In the genomic region with DNA sequence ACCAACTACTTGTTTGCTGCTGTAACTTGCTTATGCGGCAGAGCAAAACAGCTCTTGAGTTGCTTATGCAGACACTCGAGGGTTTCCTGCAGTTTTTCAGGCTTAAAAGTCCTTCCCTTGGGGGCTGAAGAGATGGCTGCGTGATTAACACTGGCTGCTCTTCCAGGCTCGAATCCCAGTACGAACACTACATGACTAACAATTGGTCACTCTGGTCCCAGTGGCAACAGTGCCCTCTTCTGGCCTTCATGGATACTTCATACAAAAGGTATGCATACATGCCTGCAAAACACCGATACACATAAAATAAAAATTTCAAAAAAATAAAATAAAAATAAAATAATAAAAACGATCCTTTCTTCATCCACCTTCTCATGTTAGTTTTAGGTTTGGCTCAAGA, we compare ENCODE assay signal across 8 mouse cellular contexts. TPM values are rescaled to one million over a fixed set of nuclear protein-coding genes. Genes with fewer than 3 reads are reported as not detected.
A peak's percentile ranks its signal among the peaks of the same experiment; 100 is the strongest.
DNase-seq lines count a peak whose midpoint lies in the region; ATAC-seq and TF ChIP-seq lines count a peak whose summit lies in the region.
"Had no signal": no experiment of that assay in that cellular context is flagged by ENCODE, and none has a peak within 500 bp of the region (broad histone marks: within the 10 kb centered on the region; RNA-seq: fewer than 3 reads in every experiment).

No protein-coding gene starts in this region.

- H3K9me3 ChIP-seq in kidney, postnatal 0 days (replicated peaks; ENCODE audit: low read length), result no peaks in the 10 kb centered on the region
- no peaks in the 10 kb centered on the region for H3K9me3 ChIP-seq in kidney, embryonic 15.5 days (replicated peaks)
- no peaks in the 10 kb centered on the region for H3K9me3 ChIP-seq in E14TG2a.4 (ENCODE audit: low read length)
- H3K9me3 ChIP-seq in hindbrain, postnatal 0 days (ENCODE audit: low read length), result no peaks in the 10 kb centered on the region

- 39% methylated on average over 7 of the region's 7 CpGs for WGBS in kidney, postnatal 0 days
- 42% methylated on average over 7 of the region's 7 CpGs for WGBS in kidney, embryonic 15.5 days
- 27% methylated on average over 7 of the region's 7 CpGs for WGBS in hindbrain, postnatal 0 days
- WGBS in thymus, adult 2 months, result 52% methylated on average over 7 of the region's 7 CpGs

- no peak overlapping the region for H3K9ac ChIP-seq in kidney, postnatal 0 days (ENCODE audit: low read depth, low read length)
- H3K9ac ChIP-seq in kidney, embryonic 15.5 days, result no peak overlapping the region
- H3K9ac ChIP-seq in hindbrain, postnatal 0 days (replicated peaks; ENCODE audit: low read length), result no peak overlapping the region

- H3K27me3 ChIP-seq in kidney, postnatal 0 days (ENCODE audit: insufficient read depth, low read length), result no peaks in the 10 kb centered on the region
- H3K27me3 ChIP-seq in kidney, embryonic 15.5 days, result no peaks in the 10 kb centered on the region
- no peaks in the 10 kb centered on the region for H3K27me3 ChIP-seq in E14TG2a.4 (ENCODE audit: insufficient read depth, low read length)
- no peaks in the 10 kb centered on the region for H3K27me3 ChIP-seq in hindbrain, postnatal 0 days (ENCODE audit: insufficient read depth, low read length)
- no peaks in the 10 kb centered on the region; the same call in 1 of the 2 replicates for H3K27me3 ChIP-seq in thymus, adult 2 months (ENCODE audit: control insufficient read depth, insufficient read depth, low read length)

- ATAC-seq in kidney, postnatal 0 days (replicated peaks; ENCODE audit: low FRiP score, low read depth), result no peak
- no peak for ATAC-seq in kidney, embryonic 15.5 days (replicated peaks; ENCODE audit: low FRiP score)
- no peak for ATAC-seq in hindbrain, postnatal 0 days

- no peak overlapping the region for H3K27ac ChIP-seq in kidney, postnatal 0 days
- no peak overlapping the region for H3K27ac ChIP-seq in kidney, embryonic 15.5 days
- H3K27ac ChIP-seq in hindbrain, postnatal 0 days, result no peak overlapping the region
- H3K27ac ChIP-seq in thymus, adult 2 months (ENCODE audit: control insufficient read depth, insufficient read depth, low read length), result no peak overlapping the region

- H3K4me2 ChIP-seq in kidney, postnatal 0 days (ENCODE audit: low read length), result no peak overlapping the region
- no peak overlapping the region for H3K4me2 ChIP-seq in kidney, embryonic 15.5 days
- H3K4me2 ChIP-seq in hindbrain, postnatal 0 days (ENCODE audit: low read depth, low read length), result no peak overlapping the region

- H3K4me3 ChIP-seq in kidney, postnatal 0 days (replicated peaks; ENCODE audit: low read depth, low read length), result no peak overlapping the region
- no peak overlapping the region for H3K4me3 ChIP-seq in kidney, embryonic 15.5 days (replicated peaks)
- H3K4me3 ChIP-seq in E14TG2a.4 (replicated peaks; ENCODE audit: low read length), result no peak overlapping the region
- no peak overlapping the region for H3K4me3 ChIP-seq in hindbrain, postnatal 0 days (ENCODE audit: low read length)
- H3K4me3 ChIP-seq in thymus, adult 2 months (ENCODE audit: control insufficient read depth, insufficient read depth, low read length), result no peak overlapping the region

- DNase-seq in kidney, postnatal 0 days (ENCODE audit: low spot score), result peak; percentile 64
- DNase-seq in NIH3T3 (ENCODE audit: low read depth), result peak; percentile 75
- peak; percentile 77 for DNase-seq in hindbrain, postnatal 0 days (ENCODE audit: low spot score)
- no peak for DNase-seq in T-cell, adult 2 months (ENCODE audit: low spot score)
- DNase-seq in thymus, adult 2 months, result no peak

- peak; percentile 68 for TF ChIP-seq CTCF in kidney, postnatal 0 days (IDR thresholded peaks at IDR 0.05; ENCODE audit: low read depth)
- peak; percentile 62 for TF ChIP-seq CTCF in E14TG2a.4 (conservative IDR thresholded peaks at IDR 0.05; ENCODE audit: low read length)
- TF ChIP-seq CTCF in hindbrain, postnatal 0 days (IDR thresholded peaks at IDR 0.05; ENCODE audit: low read depth), result peak; percentile 78
- no peak for TF ChIP-seq CTCF in thymus, adult 2 months (IDR thresholded peaks at IDR 0.05; ENCODE audit: borderline replicate concordance, control insufficient read depth, extremely low read depth, insufficient read depth, low read length, poor library complexity)

- H3K4me1 ChIP-seq in kidney, postnatal 0 days (replicated peaks; ENCODE audit: insufficient read depth, low read length), result peaks cover 10% of the 10 kb centered on the region; the same call in 1 of the 2 replicates
- H3K4me1 ChIP-seq in kidney, embryonic 15.5 days, result peaks cover 13% of the 10 kb centered on the region
- peaks cover 39% of the 10 kb centered on the region for H3K4me1 ChIP-seq in E14TG2a.4 (replicated peaks; ENCODE audit: low read depth, low read length)
- peaks cover 9% of the 10 kb centered on the region for H3K4me1 ChIP-seq in hindbrain, postnatal 0 days (ENCODE audit: insufficient read depth, low read length)
- H3K4me1 ChIP-seq in thymus, adult 2 months (replicated peaks; ENCODE audit: control insufficient read depth, insufficient read depth, low read length), result peaks cover 13% of the 10 kb centered on the region

- no peak for TF ChIP-seq POLR2A in thymus, adult 2 months (IDR thresholded peaks at IDR 0.05; ENCODE audit: control insufficient read depth, extremely low read depth, insufficient read depth, low read length, poor library complexity)

- no peaks in the 10 kb centered on the region for H3K36me3 ChIP-seq in kidney, postnatal 0 days (ENCODE audit: insufficient read depth, low read length)
- H3K36me3 ChIP-seq in kidney, embryonic 15.5 days, result no peaks in the 10 kb centered on the region
- peaks cover 2% of the 10 kb centered on the region for H3K36me3 ChIP-seq in E14TG2a.4 (ENCODE audit: insufficient read depth, low read length)
- H3K36me3 ChIP-seq in hindbrain, postnatal 0 days (ENCODE audit: insufficient read depth, low read length), result no peaks in the 10 kb centered on the region
- H3K36me3 ChIP-seq in thymus, adult 2 months (ENCODE audit: control insufficient read depth, insufficient read depth, low read length), result no peaks in the 10 kb centered on the region

RNA-seq across cellular contexts. Expression of a gene that starts 3.7 kb away (rescaled TPM):
- polyA plus RNA-seq in kidney, postnatal 0 days (2015; fragmentation: Nextera tagmentation; extraction: Ambion mirVana), result 57.9 and 59.6 TPM in 2 replicates
- polyA plus RNA-seq in kidney, embryonic 15.5 days (2015; fragmentation: Nextera tagmentation; extraction: Ambion mirVana), result 50.5 and 53.2 TPM in 2 replicates
- 52.6 and 67.9 TPM in 2 replicates for total RNA-seq in hindbrain, postnatal 0 days (2014; rRNA removed)
- 46.7 and 49.7 TPM in 2 replicates for polyA plus RNA-seq in hindbrain, postnatal 0 days (2015; fragmentation: Nextera tagmentation; extraction: Ambion mirVana)
- polyA plus RNA-seq in thymus, adult 2 months (2012; rRNA removed), result 23.1 and 26.3 TPM in 2 replicates

RNA-seq across cellular contexts. Expression of a gene that starts 9.5 kb away (rescaled TPM):
- polyA plus RNA-seq in kidney, postnatal 0 days (2015; fragmentation: Nextera tagmentation; extraction: Ambion mirVana), result 0.58 and 0.66 TPM in 2 replicates
- 0.53 and 0.71 TPM in 2 replicates for polyA plus RNA-seq in kidney, embryonic 15.5 days (2015; fragmentation: Nextera tagmentation; extraction: Ambion mirVana)
- 146 and 156 TPM in 2 replicates for total RNA-seq in hindbrain, postnatal 0 days (2014; rRNA removed)
- 69.5 and 75.7 TPM in 2 replicates for polyA plus RNA-seq in hindbrain, postnatal 0 days (2015; fragmentation: Nextera tagmentation; extraction: Ambion mirVana)
- polyA plus RNA-seq in thymus, adult 2 months (2012; rRNA removed), result 0.50 TPM in 2 replicates
- total RNA-seq: heart, adult 18-20 months had no signal

RNA-seq across cellular contexts. Expression of a gene that starts 27.7 kb away (rescaled TPM):
- polyA plus RNA-seq in kidney, postnatal 0 days (2015; fragmentation: Nextera tagmentation; extraction: Ambion mirVana), result 28.5 and 31.5 TPM in 2 replicates
- polyA plus RNA-seq in kidney, embryonic 15.5 days (2015; fragmentation: Nextera tagmentation; extraction: Ambion mirVana), result 23.4 TPM in 2 replicates
- 19.0 and 30.0 TPM in 2 replicates for total RNA-seq in hindbrain, postnatal 0 days (2014; rRNA removed)
- 24.7 and 27.8 TPM in 2 replicates for polyA plus RNA-seq in hindbrain, postnatal 0 days (2015; fragmentation: Nextera tagmentation; extraction: Ambion mirVana)
- polyA plus RNA-seq in thymus, adult 2 months (2012; rRNA removed), result 24.5 and 25.6 TPM in 2 replicates

RNA-seq across cellular contexts. Expression of a gene that starts 37.0 kb away (rescaled TPM):
- 80.5 and 92.8 TPM in 2 replicates for polyA plus RNA-seq in kidney, postnatal 0 days (2015; fragmentation: Nextera tagmentation; extraction: Ambion mirVana)
- polyA plus RNA-seq in kidney, embryonic 15.5 days (2015; fragmentation: Nextera tagmentation; extraction: Ambion mirVana), result 24.9 and 27.3 TPM in 2 replicates
- total RNA-seq in hindbrain, postnatal 0 days (2014; rRNA removed), result 5.8 and 7.5 TPM in 2 replicates
- polyA plus RNA-seq in hindbrain, postnatal 0 days (2015; fragmentation: Nextera tagmentation; extraction: Ambion mirVana), result 15.6 and 18.5 TPM in 2 replicates
- 23.0 and 24.4 TPM in 2 replicates for polyA plus RNA-seq in thymus, adult 2 months (2012; rRNA removed)

RNA-seq across cellular contexts. Expression of a gene that starts 38.7 kb away (rescaled TPM):
- polyA plus RNA-seq in kidney, postnatal 0 days (2015; fragmentation: Nextera tagmentation; extraction: Ambion mirVana), result 0.29 and 0.48 TPM in 2 replicates
- polyA plus RNA-seq in kidney, embryonic 15.5 days (2015; fragmentation: Nextera tagmentation; extraction: Ambion mirVana), result 0.46 TPM in 1 of 2 replicates, not detected in the other
- total RNA-seq in hindbrain, postnatal 0 days (2014; rRNA removed), result 1.0 TPM in 1 of 2 replicates, not detected in the other
- 0.20 and 0.44 TPM in 2 replicates for polyA plus RNA-seq in hindbrain, postnatal 0 days (2015; fragmentation: Nextera tagmentation; extraction: Ambion mirVana)
- 1.0 and 1.6 TPM in 2 replicates for polyA plus RNA-seq in thymus, adult 2 months (2012; rRNA removed)

Comparison
In these comparisons a context has a peak if more than half of its experiments do, and no peak if none do; other contexts are left out.
1. DNase-seq: peak in kidney, postnatal 0 days (single experiment), NIH3T3 (single experiment) and hindbrain, postnatal 0 days (single experiment); none in T-cell, adult 2 months (single experiment) and thymus, adult 2 months (single experiment).
2. RNA of a gene that starts 9.5 kb away (polyA plus RNA-seq): 69.5 to 75.7 TPM in hindbrain, postnatal 0 days; 0.53 to 0.71 TPM in kidney, embryonic 15.5 days, 0.58 to 0.66 TPM in kidney, postnatal 0 days and 0.50 TPM in thymus, adult 2 months; every median in the first group is over 10 times any median in the second.